Mouse (Mus musculus) erythroblast, embryonic 14.5 days (primary cell): ENCODE data around the gene Ube2d1.

Source experiments
- GATA1 ChIP-seq: IDR thresholded peaks from 2 replicates; pipeline ENCODE4 v1.6.1; 2012; ENCODE audit warnings: low read length, inconsistent platforms, mixed read lengths
- TAL1 ChIP-seq: IDR thresholded peaks from 3 replicates; pipeline ENCODE4 v1.6.1; 2012; ENCODE audit warnings: low read length, inconsistent platforms, mixed read lengths

GRCm38 (mm10) chr10:71314596-71314995 is 29.5 kb upstream of the Ube2d1 start:
- no peak for TF ChIP-seq TAL1
- no peak for TF ChIP-seq GATA1
